Mouse (Mus musculus) activated CD4-positive, CD25-positive, alpha-beta regulatory T cell, adult 4 months (primary cell): ENCODE measurements around the gene Sobp. TPM values are rescaled to one million over a fixed set of nuclear protein-coding genes. Genes with fewer than 3 reads are reported as not detected.

ENCODE experiments used
- ATAC-seq: one replicate; pipeline ENCODE4 v1.8.0; 2017
- polyA plus RNA-seq, 2 experiments: library from polyadenylated mRNA; unstranded; fragments of 100-300 nt; shearing (Covaris generic); gene quantifications; one replicate each; pipeline ENCODE4 v1.2.1; 2017

The Sobp gene
- polyA plus RNA-seq, 2 experiments from 2014 or later: not detected

DNA sequence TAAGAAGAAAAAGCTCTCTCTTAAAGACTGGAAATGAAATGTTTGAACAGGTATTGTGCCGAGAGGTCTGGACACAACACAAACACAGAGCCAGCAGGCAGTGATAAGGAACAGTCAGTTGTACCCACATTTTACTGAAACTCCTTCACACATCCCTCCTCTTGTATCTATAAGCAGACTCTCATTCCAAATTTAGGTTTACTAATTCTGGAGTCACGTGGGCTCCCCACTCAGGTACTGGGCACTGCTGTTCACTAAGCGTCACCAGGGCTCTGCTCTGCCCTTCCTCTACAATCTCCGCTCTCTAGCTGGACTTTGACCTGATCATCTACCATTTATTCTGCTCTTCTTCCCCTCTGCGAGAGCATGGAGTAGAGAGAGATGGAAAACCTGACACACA is 15.4 kb downstream of the Sobp start:
- no peak for ATAC-seq

DNA sequence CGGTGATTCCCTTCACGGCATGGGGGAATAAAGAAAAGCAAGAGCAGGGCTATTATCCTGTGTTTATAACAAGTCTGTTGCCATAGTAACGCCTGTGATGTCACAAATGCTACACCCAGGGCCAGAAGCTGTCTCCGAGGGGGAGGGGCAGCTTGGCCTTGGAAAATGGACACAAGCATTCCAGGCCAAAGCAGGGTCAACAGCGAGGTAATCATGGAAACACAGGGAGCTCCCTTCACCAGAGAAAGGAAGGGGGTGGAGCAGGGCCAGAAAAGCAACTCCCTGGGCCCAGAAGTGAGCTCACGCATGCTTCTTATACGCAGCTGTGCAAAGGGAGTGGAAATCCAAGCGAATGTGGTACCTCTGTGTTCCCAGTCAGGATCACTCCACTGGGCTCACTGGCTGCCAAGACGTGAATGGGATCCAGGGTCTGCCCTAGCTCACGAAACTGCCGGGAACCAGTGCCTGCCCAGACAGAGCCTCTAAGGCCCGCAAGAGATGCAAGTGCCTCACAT is 19.2 kb downstream of the Sobp start:
- no peak for ATAC-seq

DNA sequence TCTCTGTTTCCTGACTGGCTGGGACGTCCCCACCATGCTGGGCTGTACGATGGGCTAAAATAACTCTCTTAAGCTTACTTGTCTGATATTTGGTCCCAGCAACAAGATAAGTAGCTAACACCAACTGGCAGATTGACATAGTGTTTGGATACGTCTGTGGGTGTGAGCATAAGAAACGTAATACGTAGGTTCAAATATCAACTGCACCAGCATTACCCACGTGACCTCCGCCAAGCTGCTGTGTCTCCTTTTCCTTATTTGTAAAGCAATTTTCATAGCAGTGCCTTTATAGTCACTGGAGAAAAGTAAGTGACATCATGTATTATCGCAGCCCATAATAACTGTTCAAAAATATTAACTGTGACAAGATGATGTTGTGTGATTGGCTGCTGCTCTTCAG is 21.7 kb downstream of the Sobp start:
- ATAC-seq: no peak

DNA sequence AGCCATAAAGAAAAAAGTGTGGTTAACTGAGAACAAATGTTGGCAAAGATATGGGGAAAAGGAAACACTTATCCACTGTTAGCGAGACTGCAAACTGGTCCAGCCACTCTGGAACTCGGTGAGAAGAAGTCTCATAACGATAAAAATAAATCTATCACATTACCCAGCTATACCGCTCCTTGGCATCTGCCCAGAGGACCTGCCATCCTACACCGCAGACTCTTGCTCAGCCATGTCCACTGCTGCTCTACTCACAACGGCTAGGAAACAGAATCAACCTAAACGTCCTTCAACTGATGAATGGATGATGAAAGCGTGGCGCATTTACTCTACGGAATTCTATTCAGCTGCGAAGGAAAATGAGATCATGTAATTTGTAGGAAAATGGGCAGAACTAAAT is 25.9 kb downstream of the Sobp start:
- no peak for ATAC-seq

DNA sequence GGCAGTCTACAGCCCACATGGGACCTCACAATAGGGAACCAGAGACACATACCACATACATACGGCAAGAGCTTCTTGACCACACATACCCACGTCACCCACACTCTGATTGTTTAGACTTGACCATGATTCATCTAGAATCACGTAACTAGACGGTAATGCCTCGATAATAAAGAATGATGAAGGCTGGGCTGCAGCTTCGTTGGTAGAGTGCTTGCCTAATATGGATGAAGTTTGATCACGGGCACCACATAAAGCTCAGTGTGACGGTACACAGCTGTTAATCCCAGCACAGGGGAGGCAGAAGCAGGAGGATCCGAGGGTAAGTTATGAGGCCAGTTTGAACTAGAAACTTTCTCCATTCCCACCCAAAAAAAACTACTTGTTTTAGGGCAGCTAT is 31.2 kb downstream of the Sobp start:
- ATAC-seq: no peak

DNA sequence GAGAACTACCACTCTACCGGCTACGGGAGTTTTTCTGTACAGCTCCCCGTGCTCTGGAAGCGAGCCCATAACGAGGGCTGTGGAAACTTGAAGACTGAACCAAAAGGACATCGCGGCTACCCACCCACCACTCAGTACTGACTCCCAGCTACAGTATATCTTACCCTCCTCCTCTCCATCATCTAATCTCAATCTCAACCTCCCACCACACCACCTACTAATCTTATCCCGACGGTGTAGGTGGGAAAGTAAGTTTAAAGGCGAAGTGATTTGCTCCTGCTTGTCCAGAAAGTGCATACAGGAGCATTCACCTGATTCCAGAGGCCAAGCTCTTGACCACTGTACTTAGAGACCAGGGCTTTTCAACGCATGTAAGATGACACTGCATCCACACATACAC is 40.3 kb downstream of the Sobp start:
- ATAC-seq: no peak

DNA sequence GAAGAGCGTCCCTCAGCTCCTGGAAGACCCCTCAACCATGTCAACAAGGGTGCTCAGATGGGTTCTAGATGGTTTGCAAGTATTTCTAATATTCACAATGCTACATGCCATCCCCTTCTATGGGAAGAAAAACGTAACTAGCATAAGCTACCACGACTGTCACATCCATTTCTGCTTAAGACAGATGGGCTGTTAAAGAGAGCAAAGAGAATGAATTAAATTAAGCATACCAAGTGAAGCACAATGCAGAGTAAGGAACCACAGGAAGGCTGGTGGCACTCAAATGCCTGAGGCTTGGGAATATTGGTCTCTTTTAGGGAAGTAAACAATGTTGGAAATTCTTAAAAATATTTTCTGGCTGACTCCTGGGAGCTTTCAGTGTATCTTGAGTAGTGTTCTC is 45.6 kb downstream of the Sobp start:
- ATAC-seq: no peak

DNA sequence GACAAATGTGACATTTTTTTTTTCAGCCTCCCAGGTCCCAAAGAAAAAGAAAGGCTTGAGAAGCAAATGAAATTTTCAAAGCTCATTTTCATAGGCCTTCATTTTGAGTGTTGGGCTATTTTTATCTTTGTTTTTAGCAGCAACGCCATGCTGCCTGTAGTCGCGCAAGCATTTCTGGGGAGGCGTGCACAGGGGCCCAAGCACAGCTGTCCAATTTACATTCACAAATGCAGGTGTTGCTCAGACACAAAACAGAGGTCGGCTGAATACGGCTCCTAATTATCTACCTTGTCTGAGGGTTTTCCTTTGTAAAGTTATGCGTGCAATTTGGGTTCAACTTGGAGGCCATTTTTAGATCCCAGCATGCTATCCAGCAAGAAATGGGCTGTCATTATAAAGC is 49.8 kb downstream of the Sobp start:
- no peak for ATAC-seq

DNA sequence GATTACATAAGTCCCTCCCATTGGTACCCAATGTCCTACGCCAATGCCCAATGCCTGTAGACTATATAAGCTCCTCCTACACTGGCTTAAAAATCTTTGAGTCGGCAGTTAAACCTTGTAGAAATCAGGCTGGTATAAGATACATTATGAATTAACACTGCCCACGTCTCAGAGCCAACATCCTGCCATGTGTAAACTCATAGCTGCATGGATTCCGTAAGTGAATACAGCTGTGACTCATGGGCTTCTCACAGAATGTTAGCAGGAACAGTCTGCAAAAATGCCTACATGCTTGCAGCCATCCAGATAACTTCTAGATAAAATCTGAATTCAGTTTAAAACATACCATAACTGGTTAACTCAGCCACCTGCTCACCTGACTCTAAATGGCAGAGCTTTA is 50.2 kb downstream of the Sobp start:
- no peak for ATAC-seq

DNA sequence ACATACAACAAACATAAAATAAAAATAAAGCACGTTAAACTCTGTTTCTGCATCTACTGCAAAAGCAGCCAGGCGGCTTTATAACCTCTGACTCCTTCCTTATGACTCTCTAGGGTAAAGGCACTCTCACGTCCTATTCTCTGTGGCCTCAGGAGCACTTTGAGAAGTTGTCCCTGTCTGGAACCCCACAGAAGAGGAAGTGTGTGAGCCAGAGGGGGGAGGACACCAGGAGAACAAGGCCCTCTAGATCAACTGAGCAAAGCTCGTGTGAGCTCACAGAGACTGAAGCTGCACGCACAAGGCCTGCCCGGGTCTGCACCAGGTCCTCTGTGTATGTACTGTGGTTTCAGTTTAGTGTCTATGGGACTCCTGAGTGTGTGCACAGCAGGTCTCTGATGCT is 50.9 kb downstream of the Sobp start:
- no peak for ATAC-seq

DNA sequence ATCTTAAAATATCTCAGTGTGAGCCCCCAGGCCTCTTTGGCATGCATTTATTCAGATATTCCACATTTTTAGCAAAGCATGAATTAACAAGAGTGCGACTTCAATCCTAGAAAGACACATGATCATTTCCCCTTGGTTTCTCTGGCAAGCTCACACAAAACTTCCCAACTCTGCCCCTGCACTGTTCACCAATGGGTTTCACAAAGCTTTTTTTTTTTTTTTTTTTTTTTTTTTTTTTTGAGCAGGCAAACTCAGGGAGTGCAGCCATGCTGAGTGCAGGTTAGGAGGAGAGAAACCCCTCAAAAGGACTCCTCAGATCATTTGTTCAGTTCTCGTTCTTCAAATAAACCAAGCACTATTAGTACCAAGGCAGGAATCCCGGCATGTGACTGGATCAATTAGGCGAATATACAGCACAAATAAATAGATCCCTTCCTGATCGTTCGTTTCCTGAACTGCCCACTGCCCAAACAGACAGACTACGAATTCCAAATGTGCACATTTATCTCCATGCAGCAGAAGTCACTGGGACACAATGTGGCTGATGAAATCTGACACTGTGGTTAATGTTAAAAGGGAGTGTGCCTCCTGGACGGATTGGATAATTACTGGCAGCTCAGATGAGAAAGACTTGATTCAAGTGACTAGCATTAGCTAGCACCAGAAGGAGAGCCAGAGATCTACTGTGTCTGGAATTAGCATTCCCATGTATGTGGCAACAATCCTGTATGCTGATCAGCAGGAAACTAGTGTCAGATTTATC is 53.5 kb downstream of the Sobp start:
- ATAC-seq: no peak

DNA sequence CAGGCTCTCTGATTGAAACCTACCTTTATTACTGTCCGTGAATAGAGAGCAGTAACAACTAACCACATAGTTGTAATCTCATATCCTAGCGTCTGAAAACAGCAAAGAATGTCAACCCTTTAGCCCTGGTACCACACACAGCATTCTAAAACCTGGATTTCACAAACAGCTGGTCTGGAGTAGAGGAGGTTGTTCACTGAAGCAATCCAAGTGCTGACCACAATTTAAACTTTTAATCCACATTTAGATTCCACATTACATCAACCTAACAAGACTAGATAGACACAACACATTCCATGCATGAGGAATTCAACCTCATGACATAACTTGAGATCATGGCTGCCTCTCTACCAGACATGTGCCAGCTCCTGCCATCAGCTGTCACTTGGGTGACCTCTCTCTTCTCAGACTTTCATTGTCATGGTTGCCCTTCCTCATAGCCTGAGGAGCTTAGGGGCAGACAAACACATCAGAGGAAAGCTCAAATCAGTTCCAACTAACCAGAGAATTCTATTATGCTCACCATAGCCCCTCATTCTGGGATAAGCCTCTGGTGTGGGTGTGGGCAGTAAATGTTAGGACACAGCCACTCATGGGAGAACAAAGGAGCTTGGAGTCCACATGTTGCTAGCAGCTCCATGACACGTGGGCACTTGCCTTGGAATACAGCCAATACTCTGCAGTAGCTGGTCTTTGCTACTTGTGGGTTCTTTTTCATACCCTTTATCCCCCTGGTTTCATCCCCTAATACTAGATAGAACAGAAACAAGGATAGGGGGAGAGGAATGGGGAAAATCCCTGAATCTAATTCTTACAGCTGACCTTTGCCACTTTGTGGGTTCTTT is 58.0 kb downstream of the Sobp start:
- ATAC-seq: no peak

DNA sequence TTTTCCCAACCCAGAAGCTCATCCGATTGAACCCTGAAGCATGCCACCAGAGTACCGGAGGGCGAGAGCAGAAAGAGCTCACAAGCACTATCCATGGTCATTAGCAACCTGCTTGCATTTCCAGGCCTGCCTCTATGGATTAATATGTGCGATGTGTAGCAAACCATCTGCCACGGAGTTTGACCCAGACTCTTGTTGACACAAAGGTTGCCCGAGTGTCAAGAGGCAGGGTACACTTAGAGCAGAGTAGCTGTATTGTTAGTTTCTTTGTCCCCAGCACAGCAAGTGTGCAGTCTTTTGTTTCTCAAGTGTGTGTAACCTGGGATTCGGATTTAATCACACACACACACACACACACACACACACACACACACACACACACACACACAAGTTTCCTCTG is 62.0 kb downstream of the Sobp start:
- no peak for ATAC-seq

DNA sequence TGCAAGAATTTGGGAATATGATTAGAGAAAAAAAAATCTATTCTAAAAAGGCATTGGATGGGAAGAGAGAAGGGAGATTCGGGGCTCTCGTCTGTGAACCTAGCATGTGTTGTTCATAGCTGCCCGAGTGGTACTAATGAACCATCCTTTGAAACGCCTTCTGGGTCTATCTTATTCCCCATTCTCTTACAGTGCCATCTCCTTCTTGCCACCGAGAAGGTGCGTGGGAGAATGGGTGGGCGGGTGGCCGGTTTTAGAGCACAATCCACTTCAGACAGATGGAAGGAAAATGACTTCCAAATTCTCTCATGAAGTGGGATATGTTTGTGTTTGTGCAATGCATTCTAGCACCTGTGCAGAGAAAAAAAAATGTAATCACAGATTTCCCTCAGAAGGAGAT is 67.7 kb downstream of the Sobp start:
- no peak for ATAC-seq

DNA sequence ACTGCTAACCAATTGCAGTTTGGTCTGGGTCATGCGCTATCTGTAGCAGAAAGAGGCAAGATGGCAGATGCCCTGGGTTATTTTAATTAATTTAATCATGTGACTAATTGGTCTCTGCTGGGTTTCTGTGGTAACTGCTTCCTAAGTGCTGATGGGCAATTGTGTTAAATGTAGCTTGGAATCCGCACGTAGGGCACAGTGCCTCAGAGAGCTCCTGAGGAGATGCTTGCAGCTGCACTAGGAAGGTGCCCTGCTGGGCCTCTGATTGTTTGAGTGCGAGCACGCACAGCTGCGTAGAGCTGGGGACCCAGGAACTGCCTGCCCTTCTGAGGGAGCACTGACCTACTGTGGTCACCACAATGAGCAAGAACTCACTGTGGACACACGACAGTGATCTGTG is 68.1 kb downstream of the Sobp start:
- no peak for ATAC-seq

DNA sequence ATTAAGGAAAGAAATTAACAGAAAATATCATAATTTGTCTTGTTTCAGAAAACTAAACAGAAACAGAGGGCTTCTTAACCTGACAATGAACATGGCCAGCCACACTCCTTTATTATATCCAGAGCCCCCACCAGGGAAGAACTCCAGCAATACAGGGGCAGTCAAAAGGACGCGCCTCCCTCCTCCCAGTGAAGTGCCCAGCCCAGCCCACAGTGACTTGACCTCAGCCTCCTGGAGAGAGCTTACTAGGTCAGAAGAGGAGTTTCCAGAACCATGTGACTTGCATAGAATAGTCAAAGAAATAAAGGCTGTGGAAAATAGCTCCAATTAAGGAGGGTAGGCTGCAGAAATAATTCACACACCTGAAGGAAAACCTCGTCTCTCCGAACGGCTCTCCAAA is 73.8 kb downstream of the Sobp start:
- ATAC-seq: no peak

DNA sequence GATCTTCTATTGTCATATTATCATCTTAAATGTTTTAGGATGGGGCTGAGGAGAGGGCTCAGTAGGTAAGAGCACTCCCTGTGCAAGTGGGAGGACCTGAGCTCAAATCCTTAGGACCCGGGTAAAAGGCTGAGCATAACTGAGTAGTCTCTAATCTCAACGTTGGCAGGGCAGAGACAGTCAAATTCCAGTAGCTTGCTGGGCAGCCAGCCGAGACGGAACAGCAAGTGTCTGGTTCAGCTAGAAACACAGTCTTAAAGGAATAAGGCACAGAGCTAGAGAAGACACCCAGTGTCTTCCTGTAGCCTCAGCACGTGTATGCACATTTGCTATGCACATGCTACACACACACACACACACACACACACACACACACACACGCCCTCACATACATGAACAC is 75.1 kb downstream of the Sobp start:
- no peak for ATAC-seq

DNA sequence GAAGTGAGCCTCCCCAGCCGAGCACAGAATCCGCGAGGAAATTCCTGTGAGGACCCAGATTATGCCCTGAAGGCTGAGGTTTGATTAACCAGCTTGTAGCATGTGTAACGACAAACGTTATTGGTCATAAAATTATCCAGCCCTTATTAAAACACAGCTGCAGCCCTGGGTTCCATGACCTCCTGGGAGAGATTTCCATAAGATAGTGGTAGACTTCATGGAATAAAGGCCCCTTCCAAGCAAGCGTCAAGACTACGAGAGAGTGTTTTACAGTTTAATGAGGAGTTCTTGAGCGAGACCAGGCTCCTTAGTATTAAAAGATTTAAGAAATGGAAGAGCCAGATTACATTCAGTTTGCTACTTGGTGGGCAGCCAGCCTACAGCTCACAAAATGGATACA is 76.6 kb downstream of the Sobp start:
- no peak for ATAC-seq

DNA sequence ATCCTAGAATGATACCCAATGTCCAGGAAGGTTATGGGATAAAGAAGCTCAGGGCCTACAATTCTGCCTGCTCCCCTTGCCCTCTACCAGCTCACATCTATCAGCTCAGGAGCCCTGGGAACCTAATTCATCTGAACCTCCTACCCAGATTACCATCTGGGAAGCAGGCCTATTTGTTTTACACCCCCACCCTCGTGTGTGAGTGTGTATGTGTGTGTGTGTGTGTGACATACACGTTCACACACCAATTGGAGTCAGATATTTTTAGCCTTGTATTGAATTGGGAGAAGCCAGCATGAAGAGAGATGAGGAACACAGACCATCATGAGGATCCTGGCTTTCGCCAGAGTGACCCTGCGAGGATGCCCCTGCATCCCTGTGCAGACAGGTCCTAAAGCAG is 77.7 kb downstream of the Sobp start:
- no peak for ATAC-seq

DNA sequence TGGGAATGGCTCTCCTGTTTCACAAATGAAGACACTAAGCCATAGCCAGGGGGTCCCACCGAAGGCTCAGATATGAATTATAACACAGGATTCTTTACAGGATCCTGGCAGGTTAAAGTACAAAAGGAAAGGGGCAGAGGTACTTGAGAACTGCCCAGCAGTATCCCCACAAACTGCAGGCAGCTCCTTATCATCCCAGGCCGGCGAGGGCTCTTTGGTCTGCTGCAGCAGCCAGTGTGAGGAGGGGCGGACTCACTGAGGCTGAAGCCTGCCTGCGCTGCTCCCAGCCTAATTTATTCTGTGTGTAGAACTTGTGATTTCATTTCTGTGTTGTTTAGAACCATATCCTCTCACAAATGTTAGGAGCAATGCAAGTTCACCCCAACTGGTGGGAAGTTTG is 79.8 kb downstream of the Sobp start:
- no peak for ATAC-seq

DNA sequence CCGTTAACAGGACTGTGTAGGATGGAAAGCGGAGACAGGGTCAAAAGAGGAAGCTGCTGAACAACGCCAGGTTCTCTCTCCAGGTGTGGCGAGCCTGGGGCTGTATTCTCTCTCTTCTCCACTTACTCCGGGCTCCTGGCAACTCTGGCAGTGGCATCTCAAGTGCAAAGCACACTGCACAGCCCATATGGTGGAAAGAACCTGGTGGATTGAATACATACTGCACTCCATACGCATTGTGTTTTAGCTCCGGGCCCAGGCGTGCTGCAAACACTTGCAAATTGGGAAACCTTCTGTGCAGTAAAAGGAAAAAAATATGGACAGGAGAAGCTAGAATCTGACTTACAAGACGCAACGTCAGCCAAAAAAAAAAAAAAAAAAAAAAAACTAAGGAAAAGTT is 80.9 kb downstream of the Sobp start:
- no peak for ATAC-seq

DNA sequence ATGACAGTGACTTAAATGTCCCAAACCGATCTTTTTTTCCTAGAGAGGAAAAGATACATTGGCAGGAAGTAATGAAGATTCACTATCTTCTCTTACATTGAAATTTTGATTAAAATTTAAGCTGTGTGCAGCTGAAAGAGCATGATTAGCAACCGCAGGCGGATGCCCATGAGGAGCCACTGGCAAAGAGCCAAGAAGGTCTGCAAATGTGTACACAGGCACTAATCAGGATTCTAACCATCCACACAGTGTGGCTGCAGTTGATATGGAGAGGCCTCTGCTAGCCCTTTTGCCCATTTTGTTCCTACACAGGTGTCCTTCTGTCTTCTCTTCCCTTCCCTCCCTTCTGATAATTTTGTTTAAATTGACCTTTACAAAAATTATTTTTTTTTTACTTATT is 84.3 kb downstream of the Sobp start:
- ATAC-seq: no peak

DNA sequence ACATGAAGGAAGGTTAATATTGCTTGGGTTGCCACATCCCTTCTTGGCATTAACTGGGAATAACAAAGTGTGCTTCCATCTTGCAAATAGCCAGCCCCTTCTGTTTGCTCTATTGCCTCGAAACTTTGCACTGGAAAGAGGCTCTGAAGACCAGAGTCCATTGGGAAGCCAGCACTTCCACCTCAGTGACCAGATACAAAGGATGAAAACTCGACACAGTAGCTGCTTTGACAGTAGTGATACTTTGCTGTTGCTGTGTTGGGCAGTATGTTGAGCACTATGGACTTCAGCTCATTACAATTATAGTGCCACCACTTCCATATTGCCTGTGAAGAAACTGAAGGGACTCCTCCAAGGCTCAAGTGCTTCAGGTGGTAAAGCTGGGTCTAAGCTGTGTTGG is 86.9 kb downstream of the Sobp start:
- ATAC-seq: no peak

DNA sequence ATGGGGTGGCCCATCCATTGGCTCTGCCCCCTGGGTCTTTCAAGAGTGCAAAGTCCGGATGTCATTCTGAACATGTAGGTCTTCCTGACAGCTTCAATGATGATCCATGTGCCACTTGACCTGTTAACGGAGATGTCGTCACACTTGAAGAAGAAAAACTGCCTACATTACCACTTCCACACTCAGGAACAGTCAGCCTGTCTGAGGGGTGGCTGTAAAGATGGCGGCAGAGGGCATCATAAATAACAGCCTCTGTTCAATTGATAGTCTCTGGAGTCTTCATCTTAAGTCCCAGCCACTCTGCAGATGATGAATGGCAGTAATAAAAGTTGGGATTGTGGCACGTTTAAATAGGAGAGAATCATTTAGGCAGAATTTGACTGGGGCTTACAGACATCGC is 87.4 kb downstream of the Sobp start:
- no peak for ATAC-seq

DNA sequence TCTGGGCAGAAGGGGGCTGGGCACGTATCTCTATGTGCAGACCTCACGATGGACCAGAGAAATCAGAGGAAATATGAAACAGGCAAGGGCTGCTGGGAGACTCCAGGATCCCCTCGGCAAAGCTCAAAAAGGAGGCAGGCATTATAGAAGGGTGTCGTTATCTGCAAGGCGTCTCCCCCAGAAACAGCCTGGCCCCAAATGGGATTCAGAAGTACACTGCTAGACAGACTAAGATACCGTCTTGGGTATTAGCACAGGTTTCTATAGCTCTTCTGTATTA is 90.3 kb downstream of the Sobp start:
- no peak for ATAC-seq
